Mouse (Mus musculus): ENCODE measurements around the gene Pitpnm3.

Gene Pitpnm3

GRCm38 (mm10) chr11:72136231-72136982, 829 bp upstream of the Pitpnm3 start:
- DNase-seq (ENCODE audit: low spot score) = no peak

- DNase-seq (ENCODE audit: low spot score) = no peak
Observed at GRCm38 (mm10) chr11:72134536-72135382, 819 bp downstream of the Pitpnm3 start.

GRCm38 (mm10) chr11:72133075-72133474, 2.5 kb downstream of the Pitpnm3 start:
- DNase-seq (ENCODE audit: low spot score) = no peak

- peak; percentile 36 for DNase-seq (ENCODE audit: low spot score)
Observed at GRCm38 (mm10) chr11:72132266-72132665, 3.3 kb downstream of the Pitpnm3 start.

GRCm38 (mm10) chr11:72131697-72132096, 3.9 kb downstream of the Pitpnm3 start:
- DNase-seq (ENCODE audit: low spot score) = no peak

- DNase-seq (ENCODE audit: low spot score) = no peak
Observed at GRCm38 (mm10) chr11:72130905-72131304, 4.7 kb downstream of the Pitpnm3 start.

- no peak for DNase-seq (ENCODE audit: low spot score)
Observed at GRCm38 (mm10) chr11:72130472-72130871, 5.1 kb downstream of the Pitpnm3 start.

GRCm38 (mm10) chr11:72130021-72130420, 5.6 kb downstream of the Pitpnm3 start:
- DNase-seq (ENCODE audit: low spot score) = no peak

GRCm38 (mm10) chr11:72129032-72129894, 6.3 kb downstream of the Pitpnm3 start:
- DNase-seq (ENCODE audit: low spot score) = no peak

GRCm38 (mm10) chr11:72127450-72128189, 8.0 kb downstream of the Pitpnm3 start:
- DNase-seq (ENCODE audit: low spot score) = no peak

- no peak for DNase-seq (ENCODE audit: low spot score)
Observed at GRCm38 (mm10) chr11:72125781-72126180, 9.8 kb downstream of the Pitpnm3 start.

- no peak for DNase-seq (ENCODE audit: low spot score)
Observed at GRCm38 (mm10) chr11:72123531-72123930, 12.0 kb downstream of the Pitpnm3 start.

GRCm38 (mm10) chr11:72120354-72120753, 15.2 kb downstream of the Pitpnm3 start:
- no peak for DNase-seq (ENCODE audit: low spot score)

GRCm38 (mm10) chr11:72118630-72119029, 16.9 kb downstream of the Pitpnm3 start:
- no peak for DNase-seq (ENCODE audit: low spot score)

GRCm38 (mm10) chr11:72113296-72113695, 22.3 kb downstream of the Pitpnm3 start:
- no peak for DNase-seq (ENCODE audit: low spot score)

GRCm38 (mm10) chr11:72110726-72111125, 24.9 kb downstream of the Pitpnm3 start:
- DNase-seq (ENCODE audit: low spot score) = no peak

- DNase-seq (ENCODE audit: low spot score) = no peak
Observed at GRCm38 (mm10) chr11:72104223-72104622, 31.4 kb downstream of the Pitpnm3 start.

- DNase-seq (ENCODE audit: low spot score) = no peak
Observed at GRCm38 (mm10) chr11:72103530-72103929, 32.0 kb downstream of the Pitpnm3 start.

- DNase-seq (ENCODE audit: low spot score) = no peak
Observed at GRCm38 (mm10) chr11:72100996-72101395, 34.6 kb downstream of the Pitpnm3 start.

GRCm38 (mm10) chr11:72099181-72099580, 36.4 kb downstream of the Pitpnm3 start:
- no peak for DNase-seq (ENCODE audit: low spot score)

GRCm38 (mm10) chr11:72098027-72098426, 37.6 kb downstream of the Pitpnm3 start:
- no peak for DNase-seq (ENCODE audit: low spot score)
